Mouse (Mus musculus): ENCODE measurements around the gene Myrf. TPM values are rescaled to one million over a fixed set of nuclear protein-coding genes. Genes with fewer than 3 reads are reported as not detected.
"Not testable (repeated sequence)": the region's sequence is repeated elsewhere in the genome, so short reads cannot be mapped to it uniquely, and the experiment has no call there.

Gene Myrf
- total and polyA plus RNA-seq, 2 experiments = 3.0 to 31.4 TPM

DNA sequence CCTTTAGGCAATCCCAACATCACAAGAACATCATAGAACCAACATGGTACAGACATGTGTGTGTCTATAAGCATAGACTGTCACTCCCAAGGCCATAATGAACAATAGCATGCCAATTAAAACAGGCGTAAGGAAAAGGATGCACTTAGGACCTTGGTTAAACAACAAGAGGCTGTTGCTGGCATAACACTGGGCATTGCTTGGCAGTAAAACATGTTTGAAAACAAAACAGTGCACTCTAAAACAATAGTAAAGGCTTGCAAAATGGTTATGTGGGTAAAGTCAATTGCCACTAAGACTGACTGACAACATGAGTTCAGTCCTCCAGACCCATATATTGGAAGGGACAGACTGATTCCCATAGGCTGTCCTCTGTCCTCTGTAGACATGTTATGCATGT lies 72.6 kb downstream of the Myrf start:
- Histone ChIP-seq H3K9ac (ENCODE audit: low read depth, low read length) (no peak overlapping the region), H3K4me3 (ENCODE audit: insufficient read depth, low read depth, low read length) (no peak overlapping the region), H3K4me1 (ENCODE audit: control insufficient read depth, insufficient read depth, low read length) (peaks cover 20% of the 10 kb centered on the region), H3K79me2 (ENCODE audit: control insufficient read depth, insufficient read depth, low read length) (no peaks in the 10 kb centered on the region), H3K27ac (replicated peaks; ENCODE audit: insufficient read depth, low read depth, low read length) (peak overlapping the region; percentile 62), H3K27me3 (ENCODE audit: control insufficient read depth, insufficient read depth, low read length) (no peaks in the 10 kb centered on the region), H3K36me3 (ENCODE audit: control insufficient read depth, insufficient read depth, low read length) (no peaks in the 10 kb centered on the region)
- TF ChIP-seq CTCF (IDR thresholded peaks at IDR 0.05; ENCODE audit: low read depth, low read length) (no peak), POLR2A (IDR thresholded peaks at IDR 0.05; ENCODE audit: extremely low read depth, insufficient read depth, low read length) (no peak)
- peak; percentile 91 for DNase-seq (ENCODE audit: extremely low read depth, low read depth, low spot score)
- WGBS = 24% methylated on average over 1 of the region's 1 CpGs

DNA sequence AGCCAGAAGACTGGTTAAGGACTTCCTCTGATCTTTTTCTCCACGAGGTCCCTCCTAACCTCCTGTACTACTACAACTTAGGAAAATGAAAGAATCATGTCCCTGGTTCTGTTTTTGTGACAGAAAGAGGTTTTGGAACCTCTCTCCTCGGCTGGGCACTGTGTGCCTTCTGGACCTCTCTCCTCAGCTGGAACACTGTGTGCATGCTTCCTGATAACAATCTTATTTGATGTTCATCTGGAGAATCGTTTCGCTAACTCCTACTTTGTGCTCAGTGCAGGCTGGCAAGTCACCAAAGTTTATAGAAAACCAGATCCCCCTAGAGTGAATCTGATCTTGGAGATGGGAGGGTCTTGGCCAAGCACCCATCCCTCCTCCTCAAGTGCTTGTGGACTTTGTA lies 73.4 kb downstream of the Myrf start:
- WGBS = 33% methylated on average over 4 of the region's 4 CpGs
- H3K36me3 ChIP-seq (ENCODE audit: control insufficient read depth, insufficient read depth, low read length) = no peaks in the 10 kb centered on the region
- H3K79me2 ChIP-seq (ENCODE audit: control insufficient read depth, insufficient read depth, low read length) = no peaks in the 10 kb centered on the region
- H3K9ac ChIP-seq (ENCODE audit: low read depth, low read length) = no peak overlapping the region
- no peak overlapping the region for H3K4me3 ChIP-seq (ENCODE audit: insufficient read depth, low read depth, low read length)
- H3K27ac ChIP-seq (replicated peaks; ENCODE audit: insufficient read depth, low read depth, low read length) = no peak overlapping the region
- H3K4me1 ChIP-seq (ENCODE audit: control insufficient read depth, insufficient read depth, low read length) = peaks cover 20% of the 10 kb centered on the region
- no peaks in the 10 kb centered on the region for H3K27me3 ChIP-seq (ENCODE audit: control insufficient read depth, insufficient read depth, low read length)
- TF ChIP-seq CTCF (IDR thresholded peaks at IDR 0.05; ENCODE audit: low read depth, low read length) (no peak), POLR2A (IDR thresholded peaks at IDR 0.05; ENCODE audit: extremely low read depth, insufficient read depth, low read length) (no peak)
- DNase-seq (ENCODE audit: extremely low read depth, low read depth, low spot score) = peak; percentile 59

DNA sequence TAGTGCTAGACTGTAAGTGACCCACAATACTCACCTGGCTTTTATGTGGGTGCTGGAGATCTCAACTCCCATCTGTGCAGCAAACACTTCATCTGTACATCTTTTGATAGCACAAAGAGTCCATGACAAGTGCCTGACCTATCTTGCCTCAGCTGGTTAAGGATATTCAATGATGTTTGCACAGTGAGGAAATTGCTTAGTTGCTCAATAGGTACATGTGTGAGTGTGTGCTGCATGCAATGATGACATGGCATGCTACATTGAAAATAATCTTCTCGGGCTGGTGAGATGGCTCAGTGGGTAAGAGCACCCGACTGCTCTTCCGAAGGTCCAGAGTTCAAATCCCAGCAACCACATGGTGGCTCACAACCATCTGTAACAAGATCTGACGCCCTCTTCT lies 74.6 kb downstream of the Myrf start:
- WGBS = 37% methylated on average over 4 of the region's 4 CpGs
- peak; percentile 87 for DNase-seq (ENCODE audit: extremely low read depth, low read depth, low spot score)
- not testable (repeated sequence) for H3K36me3 ChIP-seq (ENCODE audit: control insufficient read depth, insufficient read depth, low read length); H3K9ac ChIP-seq (ENCODE audit: low read depth, low read length); H3K27me3 ChIP-seq (ENCODE audit: control insufficient read depth, insufficient read depth, low read length); H3K4me3 ChIP-seq (ENCODE audit: insufficient read depth, low read depth, low read length); H3K79me2 ChIP-seq (ENCODE audit: control insufficient read depth, insufficient read depth, low read length); H3K27ac ChIP-seq (replicated peaks; ENCODE audit: insufficient read depth, low read depth, low read length)
- peaks cover 20% of the 10 kb centered on the region for H3K4me1 ChIP-seq (ENCODE audit: control insufficient read depth, insufficient read depth, low read length)

DNA sequence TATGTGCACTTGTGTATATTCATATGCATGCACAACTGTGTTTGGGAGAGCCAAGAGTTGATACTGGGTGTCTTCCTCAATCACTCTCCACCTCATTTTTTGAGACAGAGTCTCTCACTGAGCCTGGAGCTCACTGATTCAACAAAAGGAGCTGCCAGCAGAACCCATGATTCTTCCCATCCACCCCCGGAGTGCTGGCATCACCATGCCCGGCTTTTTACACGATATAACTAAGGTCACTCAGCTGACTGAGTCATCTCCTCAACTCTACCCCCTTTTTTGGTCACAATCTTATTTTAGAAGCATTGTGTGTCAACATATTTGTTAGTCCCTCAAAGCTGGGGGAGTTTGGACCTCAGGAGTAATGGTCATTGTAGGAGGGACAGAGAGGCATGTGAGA lies 76.7 kb downstream of the Myrf start:
- 69% methylated on average over 3 of the region's 3 CpGs for WGBS
- H3K9ac ChIP-seq (ENCODE audit: low read depth, low read length) = no peak overlapping the region
- H3K79me2 ChIP-seq (ENCODE audit: control insufficient read depth, insufficient read depth, low read length) = no peaks in the 10 kb centered on the region
- H3K27ac ChIP-seq (replicated peaks; ENCODE audit: insufficient read depth, low read depth, low read length) = no peak overlapping the region
- H3K4me1 ChIP-seq (ENCODE audit: control insufficient read depth, insufficient read depth, low read length) = peaks cover 17% of the 10 kb centered on the region
- H3K27me3 ChIP-seq (ENCODE audit: control insufficient read depth, insufficient read depth, low read length) = no peaks in the 10 kb centered on the region
- no peaks in the 10 kb centered on the region for H3K36me3 ChIP-seq (ENCODE audit: control insufficient read depth, insufficient read depth, low read length)
- TF ChIP-seq POLR2A (IDR thresholded peaks at IDR 0.05; ENCODE audit: extremely low read depth, insufficient read depth, low read length) = no peak
- TF ChIP-seq CTCF (IDR thresholded peaks at IDR 0.05; ENCODE audit: low read depth, low read length) = no peak
- H3K4me3 ChIP-seq (ENCODE audit: insufficient read depth, low read depth, low read length) = no peak overlapping the region
- DNase-seq (ENCODE audit: extremely low read depth, low read depth, low spot score) = no peak

Other genes starting within 250 kb of the Myrf start
- not detected in 2 replicates for gene Best1, start 239.1 kb downstream of the Myrf start, total RNA-seq (2014; rRNA removed)
- 0.05 TPM in 1 of 2 replicates, not detected in the other for gene Best1, start 239.1 kb downstream of the Myrf start, polyA plus RNA-seq (2012; rRNA removed)
- 3.1 and 4.0 TPM in 2 replicates for gene Rab3il1, start 239.1 kb downstream of the Myrf start, total RNA-seq (2014; rRNA removed)
- 3.1 and 3.8 TPM in 2 replicates for gene Rab3il1, start 239.1 kb downstream of the Myrf start, polyA plus RNA-seq (2012; rRNA removed)
- 1.4 and 2.8 TPM in 2 replicates for gene Fads3, start 199.2 kb downstream of the Myrf start, total RNA-seq (2014; rRNA removed)
- gene Fads3, start 199.2 kb downstream of the Myrf start, polyA plus RNA-seq (2012; rRNA removed) = 4.8 TPM in 2 replicates
- 284 and 293 TPM in 2 replicates for gene Fads2, start 139.0 kb downstream of the Myrf start, total RNA-seq (2014; rRNA removed)
- gene Fads2, start 139.0 kb downstream of the Myrf start, polyA plus RNA-seq (2012; rRNA removed) = 586 and 618 TPM in 2 replicates
- gene Fads1, start 57.9 kb downstream of the Myrf start, total RNA-seq (2014; rRNA removed) = 238 and 300 TPM in 2 replicates
- gene Fads1, start 57.9 kb downstream of the Myrf start, polyA plus RNA-seq (2012; rRNA removed) = 297 and 352 TPM in 2 replicates
- gene Tmem258, start 36.7 kb downstream of the Myrf start, total RNA-seq (2014; rRNA removed) = 41.1 and 63.0 TPM in 2 replicates
- gene Tmem258, start 36.7 kb downstream of the Myrf start, polyA plus RNA-seq (2012; rRNA removed) = 80.0 and 133 TPM in 2 replicates
- gene Fen1, start 36.6 kb downstream of the Myrf start, total RNA-seq (2014; rRNA removed) = 3.0 and 4.6 TPM in 2 replicates
- 2.3 and 2.5 TPM in 2 replicates for gene Fen1, start 36.6 kb downstream of the Myrf start, polyA plus RNA-seq (2012; rRNA removed)
- 0.18 and 0.40 TPM in 2 replicates for gene Dagla, start 64.1 kb upstream of the Myrf start, total RNA-seq (2014; rRNA removed)
- 0.63 and 0.93 TPM in 2 replicates for gene Dagla, start 64.1 kb upstream of the Myrf start, polyA plus RNA-seq (2012; rRNA removed)
- gene Syt7, start 148.3 kb upstream of the Myrf start, total RNA-seq (2014; rRNA removed) = 0.28 and 0.34 TPM in 2 replicates
- 0.45 and 0.62 TPM in 2 replicates for gene Syt7, start 148.3 kb upstream of the Myrf start, polyA plus RNA-seq (2012; rRNA removed)
- not detected in 2 replicates for gene Lrrc10b, start 216.7 kb upstream of the Myrf start, total RNA-seq (2014; rRNA removed)
- gene Lrrc10b, start 216.7 kb upstream of the Myrf start, polyA plus RNA-seq (2012; rRNA removed) = not detected in 2 replicates
- 0.13 TPM in 1 of 2 replicates, not detected in the other for gene Ppp1r32, start 242.2 kb upstream of the Myrf start, total RNA-seq (2014; rRNA removed)
- gene Ppp1r32, start 242.2 kb upstream of the Myrf start, polyA plus RNA-seq (2012; rRNA removed) = 0.06 and 0.09 TPM in 2 replicates

Data from liver, adult 2 months (tissue).